ENCODE assay signal across 24 mouse cellular contexts in genomic region chr9:111351233-111351632, GRCm38 (mm10). TPM values are rescaled to one million over a fixed set of nuclear protein-coding genes. Genes with fewer than 3 reads are reported as not detected.
DNase-seq lines count a peak whose midpoint lies in the region; ATAC-seq and TF ChIP-seq lines count a peak whose summit lies in the region.
"Had no signal": no experiment of that assay in that cellular context is flagged by ENCODE, and none has a peak within 500 bp of the region (broad histone marks: within the 10 kb centered on the region; RNA-seq: fewer than 3 reads in every experiment).

No protein-coding gene starts in this region.

- no peak overlapping the region for H3K4me2 ChIP-seq in forebrain, embryonic 13.5 days
- no peak overlapping the region for H3K4me2 ChIP-seq in forebrain, embryonic 11.5 days (ENCODE audit: low read depth, low read length, severe bottlenecking)
- no peak overlapping the region for H3K4me2 ChIP-seq in neural tube, embryonic 13.5 days
- H3K4me2 ChIP-seq in midbrain, embryonic 13.5 days (replicated peaks) = peak overlapping the region; percentile 45
- H3K4me2 ChIP-seq: embryonic facial prominence, embryonic 12.5 days; liver, embryonic 13.5 days; lung, embryonic 14.5 days; stomach, embryonic 15.5 days had no signal

- peak overlapping the region; percentile 67 for H3K27ac ChIP-seq in forebrain, embryonic 13.5 days
- no peak overlapping the region for H3K27ac ChIP-seq in forebrain, embryonic 11.5 days (ENCODE audit: low read depth, low read length)
- H3K27ac ChIP-seq in neural tube, embryonic 13.5 days (replicated peaks) = 0 out of 2 replicates have a peak overlapping the region, but pooled peaks have one; percentile 28
- peak overlapping the region; percentile 77 for H3K27ac ChIP-seq in midbrain, embryonic 13.5 days
- peak overlapping the region; percentile 75 for H3K27ac ChIP-seq in olfactory bulb, adult 2 months (ENCODE audit: insufficient read depth, low read depth, low read length)
- H3K27ac ChIP-seq: embryonic facial prominence, embryonic 12.5 days; liver, embryonic 13.5 days; stomach, embryonic 15.5 days had no signal

- 64% methylated on average over 7 of the region's 7 CpGs for WGBS in forebrain, embryonic 13.5 days
- WGBS in forebrain, embryonic 11.5 days = 83% methylated on average over 7 of the region's 7 CpGs
- WGBS in neural tube, embryonic 13.5 days = 67% methylated on average over 7 of the region's 7 CpGs
- WGBS in midbrain, embryonic 13.5 days = 53% methylated on average over 7 of the region's 7 CpGs
- 39% methylated on average over 7 of the region's 7 CpGs for WGBS in olfactory bulb, adult 2 months

- peak; percentile 63 for ATAC-seq in forebrain, embryonic 13.5 days
- ATAC-seq in forebrain, embryonic 11.5 days (replicated peaks; ENCODE audit: low FRiP score) = no peak
- 0 out of 2 replicates have a peak, but pooled peaks have one; percentile 36 for ATAC-seq in neural tube, embryonic 13.5 days (ENCODE audit: low read depth)
- ATAC-seq in midbrain, embryonic 13.5 days = peak; percentile 88
- ATAC-seq: CD4-positive, CD25-positive, alpha-beta regulatory T cell, adult 4 months; inflammation-experienced regulatory T-cells, adult 6 months; Patski had no signal

- TF ChIP-seq POLR2A in olfactory bulb, adult 2 months (IDR thresholded peaks at IDR 0.05; ENCODE audit: insufficient read depth, low read depth, low read length) = no peak

- no peak for DNase-seq in forebrain, embryonic 11.5 days (ENCODE audit: low spot score)
- DNase-seq in neural tube, embryonic 10.5 days (ENCODE audit: extremely low spot score, low spot score) = no peak
- DNase-seq in gastrocnemius, postnatal 14 days = no peak
- DNase-seq in heart, postnatal 10 days = no peak
- DNase-seq: adrenal gland, adult 8-10 months; cerebellum, postnatal 10 days; gastrocnemius, postnatal 10 days; kidney, adult 8-10 months; kidney, postnatal 25 days; liver, embryonic 13.5 days; lung, embryonic 14.5 days; right cerebral cortex, postnatal 25 days had no signal

- intact Hi-C loops in gastrocnemius, postnatal 14 days (cut with DNase I; ENCODE audit: low total_unique reads) = no loop called here
- intact Hi-C loops in heart, postnatal 10 days (cut with DNase I) = no loop called here

- H3K36me3 ChIP-seq in forebrain, embryonic 13.5 days (ENCODE audit: poor library complexity, severe bottlenecking) = no peaks in the 10 kb centered on the region
- no peaks in the 10 kb centered on the region for H3K36me3 ChIP-seq in forebrain, embryonic 11.5 days (ENCODE audit: control insufficient read depth, insufficient read depth, low read length)
- H3K36me3 ChIP-seq in neural tube, embryonic 13.5 days = no peaks in the 10 kb centered on the region
- H3K36me3 ChIP-seq in midbrain, embryonic 13.5 days = no peaks in the 10 kb centered on the region
- H3K36me3 ChIP-seq: embryonic facial prominence, embryonic 12.5 days; liver, embryonic 13.5 days; stomach, embryonic 15.5 days had no signal

- no peaks in the 10 kb centered on the region for H3K9me3 ChIP-seq in forebrain, embryonic 13.5 days (replicated peaks)
- no peaks in the 10 kb centered on the region for H3K9me3 ChIP-seq in forebrain, embryonic 11.5 days (ENCODE audit: control insufficient read depth, low read length)
- no peaks in the 10 kb centered on the region for H3K9me3 ChIP-seq in neural tube, embryonic 13.5 days
- no peaks in the 10 kb centered on the region for H3K9me3 ChIP-seq in midbrain, embryonic 13.5 days
- H3K9me3 ChIP-seq: embryonic facial prominence, embryonic 12.5 days; liver, embryonic 13.5 days; stomach, embryonic 15.5 days had no signal

- no peaks in the 10 kb centered on the region for H3K27me3 ChIP-seq in forebrain, embryonic 13.5 days
- H3K27me3 ChIP-seq in forebrain, embryonic 11.5 days (ENCODE audit: control insufficient read depth, insufficient read depth, low read length) = no peaks in the 10 kb centered on the region
- H3K27me3 ChIP-seq in neural tube, embryonic 13.5 days = no peaks in the 10 kb centered on the region
- no peaks in the 10 kb centered on the region for H3K27me3 ChIP-seq in midbrain, embryonic 13.5 days
- H3K27me3 ChIP-seq: embryonic facial prominence, embryonic 12.5 days; liver, embryonic 13.5 days; Patski; stomach, embryonic 15.5 days had no signal

- H3K4me1 ChIP-seq in forebrain, embryonic 13.5 days = 0 out of 2 replicates have a peak, but pooled peaks cover 12% of the 10 kb centered on the region
- H3K4me1 ChIP-seq in forebrain, embryonic 11.5 days (replicated peaks; ENCODE audit: control insufficient read depth, insufficient read depth, low read length) = no peaks in the 10 kb centered on the region; the same call in 1 of the 2 replicates
- peaks cover 10% of the 10 kb centered on the region for H3K4me1 ChIP-seq in neural tube, embryonic 13.5 days (replicated peaks)
- peaks cover 14% of the 10 kb centered on the region for H3K4me1 ChIP-seq in midbrain, embryonic 13.5 days (replicated peaks)
- peaks cover 7% of the 10 kb centered on the region for H3K4me1 ChIP-seq in olfactory bulb, adult 2 months (ENCODE audit: control insufficient read depth, insufficient read depth, low read length)
- H3K4me1 ChIP-seq: embryonic facial prominence, embryonic 12.5 days; liver, embryonic 13.5 days; stomach, embryonic 15.5 days had no signal

- H3K4me3 ChIP-seq in forebrain, embryonic 13.5 days = no peak overlapping the region
- H3K4me3 ChIP-seq in forebrain, embryonic 11.5 days (ENCODE audit: low read depth, low read length) = no peak overlapping the region
- no peak overlapping the region for H3K4me3 ChIP-seq in neural tube, embryonic 13.5 days
- no peak overlapping the region for H3K4me3 ChIP-seq in midbrain, embryonic 13.5 days (replicated peaks)
- H3K4me3 ChIP-seq in olfactory bulb, adult 2 months (ENCODE audit: insufficient read depth, low read depth, low read length) = no peak overlapping the region
- H3K4me3 ChIP-seq: embryonic facial prominence, embryonic 12.5 days; erythroblast, embryonic 14.5 days; liver, embryonic 13.5 days; stomach, embryonic 15.5 days had no signal

- no peak for TF ChIP-seq CTCF in olfactory bulb, adult 2 months (IDR thresholded peaks at IDR 0.05; ENCODE audit: insufficient read depth, low read depth, low read length)

- no peak overlapping the region for H3K9ac ChIP-seq in forebrain, embryonic 13.5 days
- H3K9ac ChIP-seq in forebrain, embryonic 11.5 days (ENCODE audit: low read length) = no peak overlapping the region
- H3K9ac ChIP-seq in neural tube, embryonic 13.5 days = no peak overlapping the region
- H3K9ac ChIP-seq in midbrain, embryonic 13.5 days (replicated peaks) = no peak overlapping the region
- H3K9ac ChIP-seq: embryonic facial prominence, embryonic 12.5 days; liver, embryonic 13.5 days; lung, embryonic 14.5 days; stomach, embryonic 15.5 days had no signal

RNA-seq across cellular contexts. Expression of gene Trank1, which starts 39.7 kb away (rescaled TPM):
- 3.4 and 5.4 TPM in 2 replicates for polyA plus RNA-seq in forebrain, embryonic 13.5 days (2015; fragmentation: Nextera tagmentation; extraction: Ambion mirVana)
- polyA plus RNA-seq in forebrain, embryonic 11.5 days (2014; fragmentation: Nextera tagmentation; extraction: Ambion mirVana) = 0.92 and 1.0 TPM in 2 replicates
- 1.9 and 2.9 TPM in 2 replicates for polyA plus RNA-seq in neural tube, embryonic 13.5 days (2015; fragmentation: Nextera tagmentation; extraction: Ambion mirVana)
- 6.1 and 7.2 TPM in 2 replicates for polyA plus RNA-seq in midbrain, embryonic 13.5 days (2015; fragmentation: Nextera tagmentation; extraction: Ambion mirVana)
- 43.4 and 47.9 TPM in 2 replicates for polyA plus RNA-seq in olfactory bulb, adult 2 months (2012; ENCODE audit: insufficient read depth, insufficient read length, low replicate concordance, missing spikeins)
- under 1 TPM; 0.23 to 0.24 TPM for total RNA-seq in gastrocnemius, postnatal 14 days (2021)
- total RNA-seq in heart, postnatal 10 days (2021) = under 1 TPM; 0.02 TPM
- total RNA-seq: neutrophil, adult 5-6 weeks had no signal
- polyA plus RNA-seq: CD4-positive, CD25-positive, alpha-beta regulatory T cell, adult 4 months; erythroblast, embryonic 14.5 days; heart, postnatal 0 days; inflammation-experienced regulatory T-cells, adult 6 months; liver, embryonic 13.5 days had no signal
